Mouse (Mus musculus) stomach, postnatal 0 days (tissue): ENCODE results near the gene Armcx4.

Experiments
- CTCF ChIP-seq: IDR thresholded peaks from 2 replicates; pipeline ENCODE4 v1.5.1; 2016; ENCODE audit warnings: antibody characterized with exemption, low read depth, mild to moderate bottlenecking, moderate library complexity
- EP300 ChIP-seq: optimal IDR thresholded peaks from 2 replicates; pipeline ENCODE3; 2016; ENCODE audit warnings: antibody characterized with exemption

DNA sequence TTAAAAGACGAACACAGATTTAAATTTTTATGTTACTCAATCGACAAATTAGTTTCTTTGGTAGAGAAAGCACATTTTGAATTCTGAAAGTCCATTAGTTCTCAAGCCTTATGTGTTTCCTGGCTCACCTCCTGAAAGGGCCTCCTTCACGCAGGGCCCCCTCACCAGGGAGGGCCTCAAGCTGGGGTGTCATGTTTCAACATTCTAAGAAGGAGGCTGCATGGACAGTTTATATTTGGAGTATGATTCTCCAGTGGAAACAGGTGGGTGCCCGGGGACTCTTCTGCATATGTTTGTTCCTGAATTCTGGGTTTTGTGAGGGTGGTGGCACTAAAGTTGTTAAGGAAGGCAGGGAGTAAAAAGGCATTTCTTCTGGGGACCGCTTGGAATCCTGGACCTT, 1.4 kb upstream of the Armcx4 start:
- TF ChIP-seq CTCF, result no peak
- no peak for TF ChIP-seq EP300
